Mouse (Mus musculus) liver, embryonic 15.5 days (tissue): ENCODE measurements around the gene Spag7. TPM values are rescaled to one million over a fixed set of nuclear protein-coding genes. Genes with fewer than 3 reads are reported as not detected.

ENCODE experiments used
- ATAC-seq: fragments of 200-750 bp; cut with Nextera tagmentation; 2 replicates; pipeline ENCODE4 v1.8.0; 2017; ENCODE audit warnings: moderate number of reproducible peaks, mild to moderate bottlenecking, moderate library complexity; ENCODE audit not compliant: insufficient read depth
- H3K27ac ChIP-seq: fragments of 300-500 bp; sonication (generic); replicated peaks from 2 replicates; pipeline ENCODE4 v1.5.1; 2015; ENCODE audit warnings: mild to moderate bottlenecking, inconsistent platforms
- H3K27me3 ChIP-seq: fragments of 300-500 bp; sonication (generic); 2 replicates; pipeline ENCODE4 v1.6.1; 2015; ENCODE audit warnings: mild to moderate bottlenecking, inconsistent platforms
- H3K36me3 ChIP-seq: fragments of 300-500 bp; sonication (generic); replicated peaks from 2 replicates; pipeline ENCODE4 v1.6.1; 2015; ENCODE audit warnings: moderate library complexity, mild to moderate bottlenecking, inconsistent platforms
- H3K4me1 ChIP-seq: fragments of 300-500 bp; sonication (generic); replicated peaks from 2 replicates; pipeline ENCODE4 v1.6.1; 2015; ENCODE audit warnings: inconsistent platforms
- H3K4me2 ChIP-seq: fragments of 300-500 bp; sonication (generic); 2 replicates; pipeline ENCODE4 v1.6.1; 2015; ENCODE audit warnings: moderate library complexity, mild to moderate bottlenecking, inconsistent platforms
- H3K4me3 ChIP-seq: fragments of 300-500 bp; sonication (generic); replicated peaks from 2 replicates; pipeline ENCODE4 v1.5.1; 2015; ENCODE audit warnings: mild to moderate bottlenecking, inconsistent platforms
- H3K9ac ChIP-seq: fragments of 300-500 bp; sonication (generic); 2 replicates; pipeline ENCODE4 v1.6.1; 2015; ENCODE audit warnings: moderate library complexity, mild to moderate bottlenecking, inconsistent platforms
- H3K9me3 ChIP-seq: fragments of 300-500 bp; sonication (generic); replicated peaks from 2 replicates; pipeline ENCODE4 v1.6.1; 2016; ENCODE audit warnings: inconsistent platforms
- WGBS: fragments of 180-500 bp; shearing (Covaris S2); methylation state at CpG from one replicate; pipeline ENCODE4 v1.1.7; 2015; ENCODE audit warnings: mixed read lengths; ENCODE audit not compliant: insufficient replicate concordance; 5-methylcytosine and 5-hydroxymethylcytosine counted together
- polyA plus RNA-seq: library from polyadenylated mRNA; unstranded; fragments of >200 nt; fragmentation: Nextera tagmentation; extraction: Ambion mirVana; gene quantifications from 2 replicates; pipeline ENCODE4 v1.2.1, GENCODE M21; 2015

Spag7 gene
- polyA plus RNA-seq, 1 experiment from 2014 or later, result 55.1 TPM

- WGBS, result 23% methylated on average over 16 of the region's 16 CpGs
- Histone ChIP-seq H3K4me2 (peak overlapping the region; percentile 99), H3K9me3 (no peaks in the 10 kb centered on the region), H3K27me3 (peaks cover 16% of the 10 kb centered on the region), H3K27ac (peak overlapping the region; percentile 99), H3K4me3 (peak overlapping the region; percentile 99), H3K4me1 (peaks cover 51% of the 10 kb centered on the region), H3K9ac (no peak overlapping the region; the same call in 1 of the 2 replicates), H3K36me3 (peaks cover 19% of the 10 kb centered on the region)
- ATAC-seq, result no peak
Observed at GRCm38 (mm10) chr11:70656456-70656927, 12.7 kb downstream of the Spag7 start.

GRCm38 (mm10) chr11:70655571-70656455 is 13.4 kb downstream of the Spag7 start:
- Histone ChIP-seq H3K27ac (peak overlapping the region; percentile 99), H3K4me1 (peaks cover 57% of the 10 kb centered on the region)

GRCm38 (mm10) chr11:70654923-70655570 is 14.2 kb downstream of the Spag7 start:
- Histone ChIP-seq H3K27me3 (peaks cover 16% of the 10 kb centered on the region), H3K9ac (peak overlapping the region; percentile 98), H3K36me3 (peaks cover 30% of the 10 kb centered on the region), H3K27ac (peak overlapping the region; percentile 99), H3K4me1 (peaks cover 65% of the 10 kb centered on the region), H3K4me2 (peak overlapping the region; percentile 99), H3K4me3 (peak overlapping the region; percentile 99), H3K9me3 (no peaks in the 10 kb centered on the region)
- ATAC-seq, result peak; percentile 52
- WGBS, result under 1% methylated on average over 48 of the region's 48 CpGs

More at GRCm38 (mm10) chr11:70655571-70656455, 13.4 kb downstream of the Spag7 start:
- no peaks in the 10 kb centered on the region for H3K9me3 ChIP-seq
- peak overlapping the region; percentile 98 for H3K9ac ChIP-seq
- peaks cover 16% of the 10 kb centered on the region for H3K27me3 ChIP-seq
- 1% methylated on average over 61 of the region's 61 CpGs for WGBS
- no peak for ATAC-seq
- H3K4me3 ChIP-seq, result peak overlapping the region; percentile 99
- peaks cover 24% of the 10 kb centered on the region for H3K36me3 ChIP-seq
- peak overlapping the region; percentile 99 for H3K4me2 ChIP-seq

GRCm38 (mm10) chr11:70654198-70654922 is 14.9 kb downstream of the Spag7 start, which contains the start of gene Pfn1:
Gene Pfn1, minus strand, starts transcription at chr11:70654644.
- Histone ChIP-seq H3K27me3 (peaks cover 16% of the 10 kb centered on the region), H3K4me3 (peak within 1 kb of the TSS; percentile 99), H3K36me3 (peaks cover 37% of the 10 kb centered on the region), H3K9ac (peak within 1 kb of the TSS; percentile 98), H3K27ac (peak within 1 kb of the TSS; percentile 99), H3K4me2 (peak within 1 kb of the TSS; percentile 99), H3K4me1 (peaks cover 72% of the 10 kb centered on the region), H3K9me3 (no peaks in the 10 kb centered on the region)
- ATAC-seq, result peak; percentile 57
- WGBS, result under 1% methylated on average over 57 of the region's 61 CpGs

- Histone ChIP-seq H3K27me3 (peaks cover 16% of the 10 kb centered on the region), H3K27ac (peak overlapping the region; percentile 99), H3K9me3 (no peaks in the 10 kb centered on the region), H3K36me3 (peaks cover 44% of the 10 kb centered on the region), H3K4me3 (peak overlapping the region; percentile 99), H3K9ac (peak overlapping the region; percentile 98), H3K4me1 (peaks cover 80% of the 10 kb centered on the region), H3K4me2 (peak overlapping the region; percentile 99)
- peak; percentile 71 for ATAC-seq
- WGBS, result under 1% methylated on average over 63 of the region's 63 CpGs
Observed at GRCm38 (mm10) chr11:70653345-70654197, 15.6 kb downstream of the Spag7 start.

GRCm38 (mm10) chr11:70652884-70653344 is 16.3 kb downstream of the Spag7 start:
- H3K4me3 ChIP-seq, result peak overlapping the region; percentile 99
- H3K4me2 ChIP-seq, result peak overlapping the region; percentile 99
- peaks cover 83% of the 10 kb centered on the region for H3K4me1 ChIP-seq
- H3K27ac ChIP-seq, result peak overlapping the region; percentile 99
- ATAC-seq, result no peak
- H3K9ac ChIP-seq, result peak overlapping the region; percentile 98
- H3K27me3 ChIP-seq, result peaks cover 16% of the 10 kb centered on the region
- 13% methylated on average over 6 of the region's 6 CpGs for WGBS
- no peaks in the 10 kb centered on the region for H3K9me3 ChIP-seq
- peaks cover 44% of the 10 kb centered on the region for H3K36me3 ChIP-seq

- peaks cover 16% of the 10 kb centered on the region for H3K27me3 ChIP-seq
- peak overlapping the region; percentile 99 for H3K27ac ChIP-seq
- peak overlapping the region; percentile 99 for H3K4me2 ChIP-seq
- no peak for ATAC-seq
- peak overlapping the region; percentile 99 for H3K4me3 ChIP-seq
- WGBS, result 29% methylated on average over 12 of the region's 12 CpGs
- peaks cover 76% of the 10 kb centered on the region for H3K4me1 ChIP-seq
- H3K9me3 ChIP-seq, result no peaks in the 10 kb centered on the region
- H3K9ac ChIP-seq, result peak overlapping the region; percentile 98
- peaks cover 44% of the 10 kb centered on the region for H3K36me3 ChIP-seq
Observed at GRCm38 (mm10) chr11:70652029-70652883, 17.0 kb downstream of the Spag7 start.

- Histone ChIP-seq H3K4me2 (peak overlapping the region; percentile 99), H3K4me3 (peak overlapping the region; percentile 27), H3K27ac (peak overlapping the region; percentile 99), H3K27me3 (peaks cover 9% of the 10 kb centered on the region), H3K9me3 (no peaks in the 10 kb centered on the region), H3K4me1 (peaks cover 71% of the 10 kb centered on the region), H3K9ac (peak overlapping the region; percentile 98), H3K36me3 (peaks cover 44% of the 10 kb centered on the region)
- ATAC-seq, result no peak
- WGBS, result 34% methylated on average over 2 of the region's 2 CpGs
Observed at GRCm38 (mm10) chr11:70651391-70651790, 17.8 kb downstream of the Spag7 start.
